Mouse (Mus musculus) MEL (cell line): Measurements from ENCODE around the gene Ptchd1. TPM values are rescaled to one million over a fixed set of nuclear protein-coding genes. Genes with fewer than 3 reads are reported as not detected.

Experiments used
- DNase-seq: peaks from one replicate; pipeline ENCODE4 v3.0.0; 2011; ENCODE audit warnings: low read depth, low spot score
- H3K27ac ChIP-seq: 2 replicates; pipeline ENCODE4 v1.5.1; 2012; ENCODE audit warnings: low read depth, mild to moderate bottlenecking, control low read depth, low read length, moderate library complexity; ENCODE audit not compliant: control insufficient read depth
- H3K27me3 ChIP-seq, 2 experiments: fragments of 150-350 bp in 1 of 2; sonication (generic) in 1 of 2; 2 replicates each; pipeline ENCODE4 v1.6.1; 2012; ENCODE audit warnings: low read length in 2 of 2, mild to moderate bottlenecking in 2 of 2, improper control_type of control experiment in 1 of 2, moderate library complexity in 1 of 2; ENCODE audit not compliant: insufficient read depth in 2 of 2, control insufficient read depth in 1 of 2
- H3K36me3 ChIP-seq, 2 experiments: 2 replicates each; pipeline ENCODE4 v1.6.1; 2012 to 2014; ENCODE audit warnings: low read length in 2 of 2, improper control_type of control experiment in 1 of 2, inconsistent platforms in 1 of 2, mild to moderate bottlenecking in 1 of 2; ENCODE audit not compliant: insufficient read depth in 2 of 2, control insufficient read depth in 1 of 2
- H3K4me1 ChIP-seq, 2 experiments: fragments of 150-350 bp in 1 of 2; sonication (generic) in 1 of 2; 2 replicates each; pipeline ENCODE4 v1.6.1; 2012; ENCODE audit warnings: low read length in 2 of 2, improper control_type of control experiment in 1 of 2, mild to moderate bottlenecking in 1 of 2; ENCODE audit not compliant: insufficient read depth in 2 of 2, control insufficient read depth in 1 of 2
- H3K4me3 ChIP-seq, 2 experiments: fragments of 150-350 bp in 1 of 2; sonication (generic) in 1 of 2; 2 replicates each; pipeline ENCODE4 v1.5.1; 2012; ENCODE audit warnings: low read depth in 2 of 2, low read length in 2 of 2, mild to moderate bottlenecking in 2 of 2, moderate library complexity in 2 of 2, control low read depth in 1 of 2, improper control_type of control experiment in 1 of 2; ENCODE audit not compliant: control insufficient read depth in 1 of 2, insufficient read depth in 1 of 2
- H3K79me2 ChIP-seq: 2 replicates; pipeline ENCODE4 v1.6.1; 2012; ENCODE audit warnings: mild to moderate bottlenecking, low read length, moderate library complexity; ENCODE audit not compliant: control insufficient read depth, poor library complexity, insufficient read depth
- H3K9ac ChIP-seq: 2 replicates; pipeline ENCODE4 v1.6.1; 2012; ENCODE audit warnings: low read depth, mild to moderate bottlenecking, control low read depth, low read length, moderate library complexity; ENCODE audit not compliant: control insufficient read depth, poor library complexity, severe bottlenecking
- H3K9me3 ChIP-seq: fragments of 150-350 bp; sonication (generic); replicated peaks from 2 replicates; pipeline ENCODE4 v1.6.1; 2012; ENCODE audit warnings: mild to moderate bottlenecking, low read length, improper control_type of control experiment, moderate library complexity; ENCODE audit not compliant: insufficient read depth
- EP300 ChIP-seq, 2 experiments: IDR thresholded peaks; 2 replicates each; pipeline ENCODE4 v1.6.1; 2011; ENCODE audit warnings: improper control_type of control experiment in 2 of 2, low read length in 2 of 2, low read depth in 1 of 2, mild to moderate bottlenecking in 1 of 2
- ETS1 ChIP-seq: IDR thresholded peaks from 2 replicates; pipeline ENCODE4 v1.6.1; 2012; ENCODE audit warnings: low read depth, mild to moderate bottlenecking, inconsistent platforms, low read length, improper control_type of control experiment, moderate library complexity
- GABPA ChIP-seq: IDR thresholded peaks from 2 replicates; pipeline ENCODE4 v1.6.1; 2012; ENCODE audit warnings: low read depth, mild to moderate bottlenecking, inconsistent platforms, low read length, improper control_type of control experiment, moderate library complexity
- JUND ChIP-seq: IDR thresholded peaks from 2 replicates; pipeline ENCODE4 v1.6.1; 2011; ENCODE audit warnings: low read depth, mild to moderate bottlenecking, improper control_type of control experiment, low read length
- KAT2A ChIP-seq: conservative IDR thresholded peaks from 2 replicates; pipeline ENCODE4 v1.6.1; 2012; ENCODE audit warnings: low read depth, low read length, improper control_type of control experiment, inconsistent platforms
- MAX ChIP-seq: IDR thresholded peaks from 2 replicates; pipeline ENCODE4 v1.6.1; 2011; ENCODE audit warnings: low read length, improper control_type of control experiment
- MEF2A ChIP-seq: IDR thresholded peaks from 2 replicates; pipeline ENCODE4 v1.6.1; 2014; ENCODE audit warnings: low read depth, mild to moderate bottlenecking, inconsistent platforms, low read length, improper control_type of control experiment; ENCODE audit not compliant: poor library complexity, insufficient replicate concordance, severe bottlenecking; ENCODE audit errors: extremely low read depth
- MYB ChIP-seq: IDR thresholded peaks from 2 replicates; pipeline ENCODE4 v1.6.1; 2011; ENCODE audit warnings: mild to moderate bottlenecking, low read depth, low read length, improper control_type of control experiment
- NRF1 ChIP-seq: IDR thresholded peaks from 2 replicates; pipeline ENCODE4 v1.6.1; 2014; ENCODE audit warnings: low read depth, mild to moderate bottlenecking, inconsistent platforms, low read length, improper control_type of control experiment, moderate library complexity; ENCODE audit not compliant: poor library complexity, insufficient read depth, severe bottlenecking
- POLR2A ChIP-seq, 2 experiments: IDR thresholded peaks; 2 replicates each; pipeline ENCODE4 v1.6.1; 2011 to 2012; ENCODE audit warnings: low read length in 2 of 2, mild to moderate bottlenecking in 2 of 2, control low read depth in 1 of 2, improper control_type of control experiment in 1 of 2, low read depth in 1 of 2, moderate library complexity in 1 of 2; ENCODE audit not compliant: control insufficient read depth in 1 of 2, insufficient read depth in 1 of 2, poor library complexity in 1 of 2
- RAD21 ChIP-seq: IDR thresholded peaks from 2 replicates; pipeline ENCODE4 v1.6.1; 2011; ENCODE audit warnings: mild to moderate bottlenecking, low read depth, low read length, improper control_type of control experiment
- TAL1 ChIP-seq: IDR thresholded peaks from 2 replicates; pipeline ENCODE4 v1.6.1; 2012; ENCODE audit warnings: mild to moderate bottlenecking, inconsistent platforms, low read length, moderate library complexity, mixed read lengths
- USF1 ChIP-seq: IDR thresholded peaks from 2 replicates; pipeline ENCODE4 v1.6.1; 2014; ENCODE audit warnings: low read depth, mild to moderate bottlenecking, inconsistent platforms, low read length, improper control_type of control experiment, moderate library complexity
- ZC3H11A ChIP-seq: IDR thresholded peaks from 2 replicates; pipeline ENCODE4 v1.6.1; 2012; ENCODE audit warnings: low read depth, mild to moderate bottlenecking, inconsistent platforms, low read length, improper control_type of control experiment
- ZKSCAN1 ChIP-seq: IDR thresholded peaks from 2 replicates; pipeline ENCODE4 v1.6.1; 2012; ENCODE audit warnings: low read depth, mild to moderate bottlenecking, inconsistent platforms, low read length, improper control_type of control experiment, moderate library complexity
- ZMIZ1 ChIP-seq: IDR thresholded peaks from 2 replicates; pipeline ENCODE4 v1.6.1; 2012; ENCODE audit warnings: low read depth, mild to moderate bottlenecking, inconsistent platforms, low read length, improper control_type of control experiment, moderate library complexity
- polyA plus RNA-seq, 2 experiments: library from polyadenylated mRNA; stranded (reverse) in 1 of 2; unstranded in 1 of 2; fragments of >175 nt in 1 of 2; fragments of >200 nt in 1 of 2; gene quantifications; 2 replicates each; pipeline versions ENCODE4 v1.2.1 to v1.2.4; 2012; ENCODE audit warnings: low replicate concordance in 2 of 2, low read depth in 1 of 2; ENCODE audit not compliant: insufficient read length in 2 of 2, insufficient read depth in 1 of 2, missing spikeins in 1 of 2
- total RNA-seq: library from RNA; depleted of rRNA; stranded (reverse); fragments of 300-350 nt; gene quantifications from 2 replicates; pipeline ENCODE4 v1.2.3, GENCODE M21; 2012

The Ptchd1 gene
- total and polyA plus RNA-seq, 3 experiments, result not detected

DNA sequence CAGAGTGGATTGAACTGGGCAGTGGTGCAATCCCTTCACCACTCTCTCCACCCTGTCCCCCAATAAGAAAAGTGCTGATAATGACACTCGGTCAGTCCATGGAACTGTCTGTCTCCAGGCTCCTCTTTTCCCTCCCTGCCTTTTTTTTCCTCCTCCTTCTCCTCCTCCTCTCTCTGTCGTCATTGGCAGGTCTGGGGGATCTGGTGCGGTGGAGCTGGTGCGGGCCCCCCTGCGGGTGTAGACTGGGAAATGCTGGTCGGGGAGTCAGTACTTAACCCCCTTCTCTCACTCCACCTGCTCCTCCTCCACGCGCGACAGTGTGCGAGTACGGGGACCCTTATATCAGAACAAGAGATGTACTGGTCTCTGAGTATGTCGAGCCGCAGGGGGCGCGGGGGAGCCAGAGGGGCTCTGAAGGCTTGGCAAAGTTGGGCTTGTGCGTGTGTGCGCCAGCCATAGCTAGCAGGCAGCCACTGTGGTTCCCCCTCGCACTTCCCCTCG, 777 bp upstream of the Ptchd1 start, which contains the start of gene Gm15155:
Gene Gm15155, plus strand, starts transcription at position 401 of the 501 bp plus-strand sequence.
- Histone ChIP-seq H3K9ac (no peak within 1 kb of the TSS), H3K4me1 (no peaks in the 10 kb centered on the region), H3K9me3 (no peaks in the 10 kb centered on the region), H3K27ac (no peak within 1 kb of the TSS), H3K27me3 (no peaks in the 10 kb centered on the region), H3K4me3 (no peak within 1 kb of the TSS), H3K79me2 (no peaks in the 10 kb centered on the region), H3K36me3 (no peaks in the 10 kb centered on the region)
- TF ChIP-seq TAL1 (no peak), GABPA (no peak), MYB (no peak), RAD21 (no peak), EP300 (IDR thresholded peaks at IDR 0.05; ENCODE audit: low read depth in 1 of 2, low read length in 2 of 2) (no peak), MEF2A (no peak), ZKSCAN1 (no peak)
- DNase-seq, result no peak

DNA sequence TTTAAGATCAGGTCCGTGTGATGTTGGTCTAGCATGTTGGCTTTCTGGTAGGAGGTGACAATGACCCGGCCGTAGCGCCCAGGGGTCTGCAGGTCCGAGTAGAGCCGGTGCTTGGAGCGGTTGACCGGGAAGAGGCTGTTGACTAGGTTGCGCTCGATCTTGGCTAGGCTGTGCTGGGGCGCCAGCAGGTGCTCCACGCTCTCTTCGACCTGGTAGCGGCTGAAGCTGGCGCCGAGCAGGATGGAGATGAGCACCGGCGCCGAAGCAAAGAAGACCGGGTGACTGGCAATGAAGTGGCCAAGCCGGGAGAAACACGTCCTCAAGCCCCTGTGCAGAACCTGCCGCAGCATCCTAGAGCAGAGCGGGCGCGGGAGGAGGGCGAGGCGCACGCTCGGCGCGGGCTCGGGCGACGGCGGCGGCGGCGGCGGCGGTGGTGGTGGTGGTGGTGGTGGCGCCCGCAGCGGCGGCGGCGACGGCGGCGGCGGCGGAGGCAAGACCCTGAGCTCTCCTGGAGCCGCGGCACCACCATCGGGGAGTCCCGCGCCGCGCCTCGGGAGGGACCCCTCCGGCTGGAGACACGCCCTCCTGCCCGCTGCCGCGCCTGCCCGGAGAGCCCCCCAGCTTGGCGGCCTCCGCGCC, 534 bp downstream of the Ptchd1 start:
- Histone ChIP-seq H3K9me3 (no peaks in the 10 kb centered on the region), H3K36me3 (no peaks in the 10 kb centered on the region), H3K27ac (no peak overlapping the region), H3K27me3 (no peaks in the 10 kb centered on the region), H3K79me2 (no peaks in the 10 kb centered on the region), H3K4me3 (no peak overlapping the region), H3K4me1 (no peaks in the 10 kb centered on the region)
- DNase-seq, result no peak
- TF ChIP-seq ZMIZ1 (no peak), USF1 (no peak), JUND (no peak), NRF1 (no peak), ZC3H11A (no peak), MYB (no peak), MAX (no peak), RAD21 (no peak), ETS1 (no peak), GABPA (no peak), POLR2A (IDR thresholded peaks at IDR 0.05; ENCODE audit: control insufficient read depth in 1 of 2, insufficient read depth in 1 of 2, low read depth in 1 of 2, low read length in 2 of 2, poor library complexity in 1 of 2) (no peak), KAT2A (no peak), ZKSCAN1 (no peak)
- TF ChIP-seq, all 39 proteins: peak for 0
- H3K9ac ChIP-seq, result no peak overlapping the region
